Mouse (Mus musculus) bone marrow macrophage, adult 2 months (primary cell): ENCODE results near the gene Pigq. TPM values are rescaled to one million over a fixed set of nuclear protein-coding genes. Genes with fewer than 3 reads are reported as not detected.

Experiments used
- H3K27ac ChIP-seq: 2 replicates; pipeline ENCODE4 v1.5.1; 2012; ENCODE audit warnings: low read depth, low read length; ENCODE audit not compliant: insufficient read depth
- H3K4me1 ChIP-seq: 2 replicates; pipeline ENCODE4 v1.6.1; 2012; ENCODE audit warnings: low read length; ENCODE audit not compliant: control insufficient read depth, insufficient read depth
- H3K4me3 ChIP-seq: 2 replicates; pipeline ENCODE4 v1.5.1; 2012; ENCODE audit warnings: mild to moderate bottlenecking, low read length, moderate library complexity; ENCODE audit not compliant: insufficient read depth
- CTCF ChIP-seq: IDR thresholded peaks from 2 replicates; pipeline ENCODE4 v1.5.1; 2012; ENCODE audit warnings: low read depth, mild to moderate bottlenecking, low read length, moderate library complexity
- POLR2A ChIP-seq: IDR thresholded peaks from 2 replicates; pipeline ENCODE4 v1.6.1; 2012; ENCODE audit warnings: mild to moderate bottlenecking, low read depth, low read length, borderline replicate concordance
- polyA plus RNA-seq: library from polyadenylated mRNA; stranded (reverse); fragments of >200 nt; gene quantifications from 2 replicates; pipeline ENCODE4 v1.2.4, GENCODE M21; 2012; ENCODE audit not compliant: missing spikeins, insufficient read depth, insufficient read length

Gene Pigq
- polyA plus RNA-seq, 1 experiment = 51.1 TPM

DNA sequence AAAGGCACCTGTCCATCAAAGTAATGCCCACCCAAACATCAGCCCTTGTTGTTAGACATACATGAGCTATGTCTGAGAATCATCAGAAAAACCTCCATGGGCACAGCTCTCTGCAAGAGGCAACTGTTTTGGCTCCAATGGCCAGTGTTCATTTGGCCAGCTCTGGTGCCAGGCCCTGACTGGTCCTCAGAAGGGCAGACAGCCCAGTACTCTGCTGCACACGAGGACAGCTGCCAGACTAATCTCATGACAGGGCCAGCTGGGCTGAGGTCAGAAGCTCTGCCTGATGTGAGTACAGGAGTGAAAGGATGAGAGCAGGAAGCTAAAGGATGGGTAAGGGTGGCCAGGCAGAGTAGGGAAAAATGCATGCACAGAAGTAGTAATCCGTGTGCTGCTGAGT lies 19.4 kb downstream of the Pigq start:
- peaks cover 14% of the 10 kb centered on the region for H3K4me1 ChIP-seq
- H3K4me3 ChIP-seq = no peak overlapping the region
- no peak for TF ChIP-seq POLR2A
- TF ChIP-seq CTCF = no peak
- H3K27ac ChIP-seq = no peak overlapping the region

DNA sequence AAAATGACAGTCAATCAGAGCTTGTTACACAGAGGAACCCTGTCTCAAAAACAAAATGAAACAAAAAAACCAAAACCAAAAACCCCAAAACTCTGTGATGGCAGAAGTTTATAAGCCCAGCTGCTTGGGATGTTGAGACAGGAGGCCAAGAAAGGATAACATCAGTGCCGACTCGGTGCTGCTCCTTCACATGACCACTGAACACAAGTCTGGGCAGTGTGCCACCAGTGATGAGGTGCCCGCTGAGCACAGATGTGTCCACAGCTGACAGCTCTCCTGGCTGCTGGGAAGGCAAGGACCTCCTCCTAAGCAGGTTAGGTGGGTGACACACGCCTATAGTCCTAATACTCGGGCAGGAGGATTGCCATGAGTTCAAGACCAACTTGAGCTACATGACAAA lies 22.6 kb downstream of the Pigq start:
- no peak overlapping the region for H3K27ac ChIP-seq
- peaks cover 20% of the 10 kb centered on the region for H3K4me1 ChIP-seq
- H3K4me3 ChIP-seq = no peak overlapping the region
- TF ChIP-seq CTCF (no peak), POLR2A (no peak)

DNA sequence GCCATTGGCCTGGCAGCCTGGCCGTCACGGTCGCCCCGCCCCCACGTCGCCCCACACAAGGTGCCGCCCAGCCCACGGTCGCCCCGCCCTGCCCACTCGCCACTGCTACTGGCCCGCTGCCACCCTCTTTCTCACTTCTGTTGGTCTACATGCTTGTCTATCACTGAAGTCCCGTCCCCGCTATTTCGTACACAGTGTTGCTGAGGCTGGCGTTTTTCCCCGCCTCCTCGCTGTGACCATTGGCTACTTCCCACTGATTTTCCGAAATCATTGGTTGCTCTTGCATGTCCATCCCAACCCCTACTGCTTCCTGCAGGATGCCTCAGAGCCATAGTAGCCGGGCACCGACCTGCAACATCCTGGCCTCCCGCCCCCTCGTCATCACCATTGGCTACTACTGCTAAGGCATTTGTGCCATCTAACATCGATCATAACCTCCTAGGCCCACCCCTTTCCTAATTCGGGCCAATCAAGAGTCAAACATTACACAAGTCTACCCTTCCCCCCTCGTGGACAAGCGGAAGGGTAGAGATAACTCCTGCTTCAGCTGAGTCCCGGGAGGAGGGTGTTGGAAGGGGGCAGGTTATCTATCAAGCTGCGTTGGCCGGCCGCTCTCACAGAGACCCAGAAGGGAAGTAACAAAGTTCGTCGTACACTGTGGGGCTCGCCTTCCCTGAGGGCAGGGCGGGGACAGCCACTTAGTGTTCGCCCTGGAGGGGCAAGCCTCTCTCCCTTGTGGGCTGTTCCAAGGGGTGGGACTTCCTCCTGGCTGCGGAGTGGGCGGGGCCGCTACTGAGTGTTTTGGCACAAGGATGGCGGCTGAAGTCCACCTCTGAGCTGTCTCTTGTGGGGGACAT lies 24.7 kb downstream of the Pigq start:
- Histone ChIP-seq H3K4me3 (peak overlapping the region; percentile 82), H3K4me1 (peaks cover 37% of the 10 kb centered on the region), H3K27ac (peak overlapping the region; percentile 92)
- TF ChIP-seq POLR2A (no peak), CTCF (no peak)

DNA sequence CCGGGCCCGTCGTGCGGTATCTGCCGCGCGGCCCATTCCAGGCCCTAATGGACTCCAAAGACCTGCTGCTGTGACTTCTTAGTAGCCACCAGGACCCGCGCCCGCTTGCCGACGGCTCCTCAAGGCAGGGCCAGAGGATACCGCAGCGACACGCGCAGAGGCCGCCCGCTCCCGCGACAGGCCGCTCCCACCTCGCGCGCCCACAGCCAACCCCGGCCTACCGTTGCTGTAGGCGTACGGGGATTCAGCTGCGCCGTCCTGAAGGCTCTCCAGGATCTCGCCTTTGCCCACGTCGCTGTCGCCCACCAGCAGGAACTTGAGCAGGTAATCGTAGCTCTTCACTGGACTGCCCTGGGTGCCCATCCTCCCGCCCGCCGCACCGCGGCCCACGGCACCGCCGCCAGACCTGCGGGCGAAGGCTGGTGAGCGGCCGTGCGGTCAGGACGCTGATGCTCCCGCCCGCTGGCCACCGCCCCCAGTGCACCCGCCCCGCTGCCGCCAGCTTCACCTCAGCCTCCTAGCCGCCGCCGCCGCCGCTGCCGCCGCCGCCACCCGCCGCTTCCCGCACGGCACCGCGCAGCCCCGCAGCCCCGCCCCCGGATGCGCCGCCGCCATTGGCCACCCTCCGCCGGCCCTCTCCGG lies 25.5 kb downstream of the Pigq start, which contains the start of gene Rab40c:
Rab40c (minus strand) TSS at position 584 of the 642 bp plus-strand sequence.
- Histone ChIP-seq H3K4me1 (peaks cover 44% of the 10 kb centered on the region), H3K4me3 (peak within 1 kb of the TSS; percentile 98), H3K27ac (peak within 1 kb of the TSS; percentile 92)
- TF ChIP-seq POLR2A (peak; percentile 23; the same call in 1 of the 2 replicates), CTCF (no peak)

DNA sequence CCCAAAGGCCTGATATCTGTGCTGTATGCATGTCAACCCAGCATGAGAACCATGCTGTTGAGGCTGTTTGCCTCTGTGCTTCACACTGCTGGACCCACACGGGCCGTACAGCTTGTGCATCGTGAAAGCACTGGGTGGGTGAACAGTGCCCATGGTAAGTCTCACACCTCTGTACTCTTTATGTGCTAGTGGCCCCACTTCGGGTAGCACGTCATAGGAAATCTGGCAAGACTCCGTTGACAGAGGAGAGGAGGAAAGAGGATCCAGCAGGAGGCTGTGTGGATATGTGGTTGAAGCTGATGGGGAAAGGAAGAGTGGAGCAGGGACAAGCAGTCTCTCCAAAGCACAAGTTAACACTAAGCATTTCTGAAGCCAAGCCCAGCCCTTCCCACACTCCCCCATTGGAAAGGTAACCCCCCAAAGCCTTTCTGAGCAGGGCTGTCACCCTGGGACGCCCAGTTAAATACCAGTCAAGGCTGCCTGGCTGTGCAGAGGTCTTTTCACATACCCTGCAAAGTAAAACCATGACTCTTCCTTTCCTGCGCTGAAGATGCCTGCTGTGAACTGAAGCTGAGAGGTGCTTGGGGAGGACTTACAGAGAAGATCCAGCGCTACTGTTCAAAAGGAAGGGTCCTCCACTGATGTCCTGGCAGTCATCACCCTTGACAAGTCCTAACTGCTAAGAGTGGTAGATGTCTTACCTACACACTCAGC lies 26.5 kb downstream of the Pigq start:
- Histone ChIP-seq H3K4me3 (peak overlapping the region; percentile 98), H3K4me1 (peaks cover 46% of the 10 kb centered on the region), H3K27ac (peak overlapping the region; percentile 69)
- TF ChIP-seq POLR2A = no peak
- TF ChIP-seq CTCF = no peak

DNA sequence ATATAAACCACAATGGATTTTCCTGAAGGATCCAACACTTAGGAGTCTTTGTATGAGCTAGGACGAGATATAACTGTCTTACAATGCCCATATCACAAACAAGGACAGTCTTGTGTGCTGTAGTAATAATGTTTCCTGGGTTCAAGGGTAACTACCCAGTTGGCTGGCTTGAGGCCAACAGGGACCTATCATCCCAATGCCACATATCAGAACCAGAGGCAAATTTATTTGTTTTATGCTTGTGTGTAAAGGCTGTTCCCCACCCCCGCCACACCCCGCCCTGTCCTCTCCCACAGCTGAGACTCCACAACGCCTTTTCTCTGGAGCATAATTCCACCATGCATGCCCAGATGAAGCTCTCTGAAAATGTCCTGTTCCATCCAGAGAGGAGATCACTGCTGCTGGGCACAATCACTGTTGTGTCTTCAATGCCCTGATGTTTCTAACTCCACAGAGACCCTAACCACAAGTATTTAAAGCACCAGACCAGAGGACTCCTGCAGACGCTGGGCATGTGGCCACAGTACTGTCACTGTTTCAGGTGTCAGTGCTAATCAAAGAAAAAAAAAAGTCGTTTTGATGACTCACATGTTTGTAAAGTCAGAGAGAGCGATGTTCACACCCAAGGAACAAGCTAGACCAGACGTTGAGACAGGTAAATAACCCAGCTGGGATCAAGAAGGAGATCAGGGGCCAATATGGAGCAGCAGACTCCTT lies 27.6 kb downstream of the Pigq start:
- Histone ChIP-seq H3K27ac (no peak overlapping the region), H3K4me1 (peaks cover 49% of the 10 kb centered on the region), H3K4me3 (0 out of 2 replicates have a peak overlapping the region, but pooled peaks have one; percentile 98)
- TF ChIP-seq CTCF = no peak
- TF ChIP-seq POLR2A = no peak

DNA sequence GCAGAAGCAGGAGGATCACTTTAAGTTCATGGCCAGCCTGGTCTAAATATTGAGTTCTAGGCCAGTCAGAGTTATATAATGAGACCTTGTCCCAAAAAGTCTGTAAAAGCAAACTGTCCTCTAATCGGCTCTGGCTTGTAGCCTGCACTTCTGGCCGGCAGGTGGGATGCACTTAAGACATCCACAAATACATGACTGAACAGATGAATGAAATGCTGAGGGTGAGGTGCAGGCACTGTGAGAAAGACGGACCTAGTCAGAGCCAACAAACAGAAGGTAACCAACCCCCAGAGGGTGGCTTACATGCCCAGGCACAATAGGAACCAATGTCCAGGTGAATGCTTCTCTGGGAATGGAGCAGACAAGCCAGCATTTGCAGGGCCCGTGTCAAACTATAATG lies 30.4 kb downstream of the Pigq start:
- H3K27ac ChIP-seq = peak overlapping the region; percentile 98
- no peak for TF ChIP-seq POLR2A
- no peak for TF ChIP-seq CTCF

DNA sequence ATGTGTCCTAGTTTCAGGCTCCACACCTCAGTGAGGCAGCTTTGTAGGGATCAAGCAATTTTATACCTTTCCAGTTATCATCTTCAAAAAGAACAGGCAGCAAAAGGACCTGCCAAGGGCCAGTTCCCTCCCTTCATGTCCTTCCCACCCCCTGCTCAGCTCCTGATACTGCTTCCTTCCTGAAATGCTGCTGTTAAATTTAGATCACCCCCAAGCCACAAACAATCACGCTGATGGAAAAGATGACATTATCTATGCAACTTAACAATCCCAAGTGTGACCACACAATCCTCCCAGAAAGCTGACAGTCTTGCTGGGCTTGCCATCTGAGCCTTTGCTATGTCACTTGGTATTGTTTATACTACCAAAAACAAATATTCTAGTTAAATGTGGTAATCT lies 30.9 kb downstream of the Pigq start:
- peaks cover 58% of the 10 kb centered on the region for H3K4me1 ChIP-seq
- TF ChIP-seq CTCF (no peak), POLR2A (no peak)
- peak overlapping the region; percentile 69 for H3K4me3 ChIP-seq
- H3K27ac ChIP-seq = peak overlapping the region; percentile 98

More for the DNA sequence above, 30.4 kb downstream of the Pigq start:
- H3K4me1 ChIP-seq = peaks cover 58% of the 10 kb centered on the region
- H3K4me3 ChIP-seq = peak overlapping the region; percentile 38

DNA sequence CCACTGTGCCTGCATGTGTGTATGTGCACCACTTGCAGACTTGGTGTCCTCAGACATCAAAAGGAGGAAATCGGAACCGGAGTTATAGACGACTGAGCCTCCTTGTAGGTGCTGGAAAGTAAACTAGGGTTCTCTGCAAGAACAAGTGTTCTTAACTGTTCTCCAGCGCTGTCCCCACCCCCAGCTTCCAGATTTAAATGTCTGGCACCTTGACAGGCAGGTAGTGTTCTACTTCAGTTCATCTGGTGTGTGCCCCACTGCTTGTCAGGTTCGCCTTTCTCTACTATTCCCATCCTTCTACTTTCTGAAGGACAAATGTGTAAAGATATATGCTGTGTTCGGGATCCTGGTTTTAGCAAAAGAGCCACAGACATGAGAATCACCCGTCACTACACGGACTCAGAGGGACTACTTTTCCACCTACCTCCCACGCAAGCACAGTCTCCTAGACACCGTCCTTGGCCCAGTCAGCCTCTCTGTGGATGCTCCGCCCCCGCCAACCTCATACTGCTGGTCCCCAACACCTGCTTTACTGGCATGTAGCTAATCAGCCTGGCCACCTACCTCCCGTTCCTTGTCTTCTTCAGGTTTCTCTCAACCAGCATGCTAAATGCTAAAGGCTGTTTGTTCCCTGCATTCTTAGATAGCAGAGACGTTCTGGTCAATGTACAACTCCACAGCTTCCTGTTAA lies 31.4 kb downstream of the Pigq start:
- H3K4me1 ChIP-seq = peaks cover 57% of the 10 kb centered on the region
- H3K4me3 ChIP-seq = peak overlapping the region; percentile 69
- peak overlapping the region; percentile 96 for H3K27ac ChIP-seq
- TF ChIP-seq CTCF (no peak), POLR2A (no peak)
